Mouse (Mus musculus): Measurements from ENCODE around the gene Sowahb. TPM values are rescaled to one million over a fixed set of nuclear protein-coding genes. Genes with fewer than 3 reads are reported as not detected.
"Not testable (repeated sequence)": the region's sequence is repeated elsewhere in the genome, so short reads cannot be mapped to it uniquely, and the experiment has no call there.

The Sowahb gene
- total RNA-seq, 2 experiments from 2014 or later: 0.06 to 0.13 TPM

DNA sequence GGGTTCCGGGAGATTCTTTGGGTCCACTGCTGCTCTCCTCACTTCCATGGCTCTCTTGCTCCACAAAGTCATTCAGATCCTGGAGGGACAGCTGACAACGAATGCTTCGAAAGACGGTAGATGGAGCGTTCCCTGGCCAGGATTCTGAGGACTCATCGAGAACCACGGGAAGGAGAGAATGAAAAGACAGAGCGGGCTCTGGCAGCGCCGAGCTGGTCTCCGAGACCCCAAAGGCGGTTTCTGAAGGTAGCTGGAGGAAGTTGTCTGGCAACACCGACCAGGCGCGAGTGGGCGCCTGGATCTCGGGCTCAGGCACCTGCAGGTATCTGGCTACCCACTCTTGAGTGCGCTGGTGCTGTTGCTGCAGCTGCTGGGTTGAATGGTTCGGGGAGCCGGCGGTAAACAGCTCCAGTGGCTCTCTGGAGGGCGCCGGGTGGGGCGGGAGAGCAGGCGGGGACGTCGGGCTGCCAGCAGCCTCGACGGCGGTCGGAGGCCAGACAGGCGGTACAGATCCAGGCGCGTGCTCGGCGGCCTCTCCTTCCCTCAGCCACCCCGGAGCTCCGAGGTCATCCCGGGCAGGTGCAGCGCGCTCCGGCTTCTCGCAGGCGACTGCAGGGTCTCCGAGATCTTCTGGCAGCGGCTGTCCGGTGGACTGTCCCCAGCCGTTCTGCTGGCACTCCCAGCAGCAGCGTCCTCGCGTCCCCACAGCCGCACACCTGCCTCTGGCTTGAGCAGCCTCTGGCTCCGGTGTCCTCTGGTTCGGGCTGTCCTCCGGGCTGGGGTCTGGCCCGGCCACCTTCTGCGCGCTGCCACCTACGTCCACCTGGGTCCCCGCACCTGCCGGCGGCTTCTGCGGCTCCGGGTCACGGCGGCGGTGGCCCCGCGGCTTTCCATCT is 886 bp downstream of the Sowahb start:
- DNase-seq (ENCODE audit: low spot score in 2 of 2): no peak

DNA sequence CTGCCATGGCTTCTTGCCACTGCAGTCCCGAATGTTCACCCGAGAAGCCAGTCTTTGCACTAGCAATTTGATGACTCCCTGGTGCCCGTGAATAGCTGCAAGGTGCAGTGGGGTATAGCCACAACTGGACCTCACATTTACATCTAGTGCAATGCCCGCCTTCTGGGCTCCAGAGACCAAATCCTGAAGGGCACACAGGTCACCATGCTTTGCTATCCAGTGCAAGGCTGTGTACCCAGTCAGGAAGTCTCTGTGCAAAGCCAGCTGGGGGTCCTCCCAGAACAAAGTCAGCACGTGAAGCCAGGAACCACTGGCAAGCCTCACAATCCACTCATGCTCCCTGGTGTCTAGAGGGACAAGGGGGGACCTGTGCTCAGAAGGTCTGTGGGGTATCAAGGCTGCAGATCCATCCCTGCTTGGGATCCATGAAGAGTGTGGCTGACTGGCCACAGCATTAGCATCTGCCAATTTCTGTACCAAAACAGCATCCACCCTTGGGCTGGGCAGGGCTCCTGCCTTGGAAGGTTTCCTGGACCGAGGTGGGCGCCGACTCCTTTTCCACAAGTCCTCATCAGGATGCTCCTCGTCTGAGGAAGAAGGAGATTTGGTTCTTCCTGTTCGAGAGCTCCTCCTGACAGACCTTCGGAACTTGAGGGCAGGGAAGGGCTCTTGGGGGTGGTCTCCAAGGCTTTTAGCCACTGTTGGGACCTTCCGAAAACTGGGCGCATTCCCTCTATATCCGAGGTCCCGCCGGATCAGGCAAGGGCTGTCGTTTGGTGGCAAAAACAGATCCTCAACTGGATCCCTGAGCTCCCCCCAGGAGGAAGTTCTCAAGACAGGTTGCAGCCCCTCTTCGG is 1.8 kb downstream of the Sowahb start:
- DNase-seq (ENCODE audit: low spot score in 2 of 2): no peak

DNA sequence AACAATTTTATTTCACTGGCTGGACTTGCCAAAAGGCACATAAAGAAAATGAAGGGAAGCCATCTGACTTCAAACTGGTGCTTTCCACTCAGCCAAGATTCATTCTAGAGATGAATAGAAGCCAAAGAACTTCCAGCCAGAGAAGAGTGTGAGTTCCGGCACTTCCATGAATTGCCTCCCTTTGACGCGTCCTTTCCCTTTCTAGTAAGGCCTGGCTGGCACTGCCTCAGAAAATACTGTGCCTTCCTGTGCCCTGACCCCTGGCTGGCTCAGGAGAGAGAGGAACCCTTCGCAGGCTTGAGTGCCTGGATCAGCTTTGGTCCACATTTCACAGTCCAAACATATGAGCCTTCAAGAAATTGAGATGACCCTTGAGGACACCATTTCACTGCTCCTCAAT is 2.8 kb downstream of the Sowahb start:
- DNase-seq (ENCODE audit: low spot score in 2 of 2): no peak

DNA sequence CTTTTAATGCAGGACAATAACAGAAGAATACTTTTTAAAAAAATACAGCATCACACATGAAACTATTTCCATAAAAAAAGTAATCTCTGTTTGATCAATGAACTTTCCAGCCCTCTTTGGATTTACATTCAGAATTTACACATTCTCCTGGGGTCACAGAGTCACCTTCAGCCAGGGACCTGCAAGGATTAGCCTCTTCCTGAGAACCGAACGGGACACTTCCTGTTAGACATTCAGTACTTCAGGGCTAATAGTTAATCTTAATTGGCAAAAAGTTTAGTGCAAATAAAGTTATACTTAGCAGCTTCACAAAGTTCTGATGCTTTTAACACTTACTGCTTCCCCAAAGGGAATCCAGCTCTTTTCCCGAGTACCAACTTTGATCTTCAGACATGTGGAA is 3.5 kb downstream of the Sowahb start:
- DNase-seq (ENCODE audit: low spot score in 2 of 2): no peak

DNA sequence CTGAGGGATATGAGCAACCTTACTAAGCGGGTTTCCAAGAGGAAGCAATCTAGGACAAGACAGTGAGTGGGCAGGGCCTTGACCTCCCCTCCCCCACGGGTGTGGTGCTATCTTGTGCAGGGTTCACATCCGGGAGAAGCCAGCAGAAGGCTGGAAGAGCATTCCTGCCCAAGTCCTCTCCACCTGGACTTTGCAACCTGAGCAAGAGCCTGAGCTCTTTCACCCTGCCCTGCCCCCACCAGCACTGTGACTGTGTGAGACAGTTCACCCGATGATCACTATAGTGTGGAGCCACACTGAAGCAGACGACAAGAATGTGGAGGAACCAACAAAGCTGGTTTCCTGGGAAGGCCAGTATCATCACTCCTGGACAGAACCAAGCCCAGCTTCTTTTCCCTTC is 4.7 kb downstream of the Sowahb start:
- no peak for DNase-seq (ENCODE audit: low spot score in 2 of 2)

DNA sequence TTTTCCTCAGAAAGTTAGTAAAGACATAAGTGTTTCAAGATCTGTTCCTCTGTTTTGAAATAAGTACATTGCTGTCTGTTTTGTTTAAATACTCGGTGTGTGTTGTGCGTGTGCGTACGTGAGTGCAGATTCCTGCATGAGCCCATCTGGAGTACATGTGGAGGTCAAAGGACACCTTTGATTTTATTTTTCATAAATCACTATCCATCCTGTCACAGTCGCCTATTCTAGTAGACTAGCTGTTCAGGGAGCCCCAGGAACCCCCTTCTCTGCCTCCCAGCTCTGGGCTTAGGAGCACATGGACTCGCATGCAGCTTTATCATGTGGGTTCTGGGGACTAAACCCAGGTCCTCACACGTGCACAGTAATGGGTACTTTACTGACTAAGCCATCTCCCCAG is 8.6 kb downstream of the Sowahb start:
- DNase-seq (ENCODE audit: low spot score in 2 of 2): no peak

DNA sequence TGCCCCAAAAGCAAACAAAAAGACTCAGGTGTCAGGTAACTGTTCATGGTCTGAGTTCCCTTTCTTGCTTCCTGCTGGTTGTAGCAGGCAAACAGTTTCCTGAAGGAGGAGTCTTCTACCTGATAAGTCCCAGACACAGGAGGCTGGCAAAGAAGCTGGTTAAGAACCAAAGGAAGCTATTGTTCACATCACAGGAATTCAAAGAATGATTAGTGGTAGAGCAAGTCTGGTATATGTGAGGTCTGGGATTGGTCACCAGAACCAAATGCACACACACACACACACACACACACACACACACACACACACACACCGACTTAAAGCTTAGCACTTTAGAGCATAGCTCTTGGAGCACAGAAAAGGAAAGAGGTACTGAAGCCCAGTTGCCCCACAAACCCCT is 9.5 kb downstream of the Sowahb start:
- no peak for DNase-seq (ENCODE audit: low spot score in 2 of 2)

DNA sequence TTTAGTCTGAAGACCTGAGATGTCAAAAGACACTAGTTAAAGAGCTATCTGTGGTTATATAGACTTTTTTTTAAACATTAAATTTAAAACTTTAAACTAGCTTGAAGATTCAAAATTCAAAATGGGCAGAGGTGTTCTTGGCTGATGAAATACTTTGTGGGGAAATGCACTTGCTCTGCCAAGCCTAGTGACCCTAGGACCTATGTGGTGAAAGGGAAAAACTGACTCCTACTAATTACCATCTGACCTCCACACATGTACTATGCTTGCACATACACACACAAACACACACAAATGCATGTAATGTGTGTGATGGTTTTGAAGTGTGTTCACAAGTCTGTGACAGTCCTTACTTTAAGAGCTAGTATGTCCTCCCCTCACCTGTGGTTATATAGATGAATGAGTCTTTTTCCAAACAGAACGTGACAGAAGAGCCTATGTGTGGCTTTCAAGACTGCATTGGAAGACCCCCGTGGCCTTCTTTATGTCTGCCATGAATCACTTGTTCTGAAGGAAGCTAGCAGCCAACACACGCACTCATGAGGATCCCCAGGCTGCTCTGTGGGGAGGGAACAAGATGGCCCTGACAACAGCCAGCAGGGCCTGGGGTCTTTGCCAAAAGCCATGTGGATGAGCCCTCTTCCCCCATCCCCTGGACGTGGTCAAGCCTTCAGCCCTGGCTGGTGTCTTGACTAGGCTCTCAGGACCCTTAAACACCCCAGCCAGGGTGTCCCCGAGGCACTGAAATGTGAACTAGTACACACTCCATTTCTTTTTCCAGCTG is 11.5 kb downstream of the Sowahb start:
- DNase-seq (ENCODE audit: low spot score in 2 of 2): no peak

DNA sequence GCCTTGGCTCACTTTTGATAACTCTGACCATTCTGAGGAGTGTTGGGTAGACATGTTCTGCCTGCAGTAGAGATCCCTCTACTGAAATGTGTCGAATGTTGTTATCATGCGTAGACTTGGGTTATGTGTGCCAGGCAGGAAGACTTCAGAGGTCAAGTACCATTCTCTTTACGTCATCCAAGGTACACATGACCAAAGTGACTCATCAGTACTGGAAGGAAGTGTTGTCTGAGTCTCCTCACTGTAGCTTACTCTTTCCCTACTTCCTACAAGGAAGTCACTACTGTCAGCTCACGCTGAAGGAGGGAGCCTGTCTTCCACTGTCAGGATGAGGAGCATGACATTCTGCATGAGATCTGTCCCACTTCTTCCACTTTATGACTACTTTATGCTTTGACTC is 12.2 kb downstream of the Sowahb start:
- no peak for DNase-seq (ENCODE audit: low spot score in 2 of 2)

DNA sequence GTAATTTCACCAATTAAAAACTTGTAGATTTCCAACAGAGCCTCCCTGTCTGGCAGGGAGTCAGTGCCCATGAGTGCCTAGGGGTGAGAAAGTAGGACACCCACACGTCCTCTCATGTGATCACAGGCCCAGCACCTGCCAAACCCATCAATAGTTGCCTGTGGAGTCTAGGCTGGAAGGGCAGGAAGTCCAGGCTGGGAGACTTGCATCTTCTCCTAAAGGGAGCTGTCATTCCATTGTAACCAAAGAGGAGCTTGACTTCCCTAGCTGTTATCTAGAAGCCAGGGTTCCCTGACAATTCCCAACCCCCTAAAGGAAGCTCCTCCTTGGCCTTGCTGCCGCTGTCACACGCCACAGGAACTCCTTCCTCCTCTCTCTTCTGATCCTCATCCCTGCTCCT is 14.0 kb downstream of the Sowahb start:
- DNase-seq (ENCODE audit: low spot score in 2 of 2): no peak

DNA sequence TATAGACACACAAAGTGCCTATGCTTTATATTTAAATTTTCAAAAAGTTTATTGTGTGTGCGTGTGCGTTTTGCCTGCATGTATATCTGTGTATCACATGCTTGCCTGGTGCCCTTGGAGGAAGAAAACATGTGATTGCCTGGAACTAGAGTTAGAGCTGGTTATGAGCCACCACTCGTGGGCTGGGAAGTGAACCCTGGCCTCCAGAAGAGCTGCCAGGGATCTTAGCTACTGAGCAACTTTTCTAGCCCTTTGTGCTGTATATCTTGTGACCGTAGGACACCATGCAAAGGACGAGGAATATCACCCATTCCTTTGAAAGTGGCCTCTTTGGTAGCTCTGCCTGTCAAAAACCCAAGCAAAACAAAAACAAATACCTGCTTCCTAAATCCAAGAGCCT is 14.4 kb downstream of the Sowahb start:
- DNase-seq (ENCODE audit: low spot score in 2 of 2): no peak

DNA sequence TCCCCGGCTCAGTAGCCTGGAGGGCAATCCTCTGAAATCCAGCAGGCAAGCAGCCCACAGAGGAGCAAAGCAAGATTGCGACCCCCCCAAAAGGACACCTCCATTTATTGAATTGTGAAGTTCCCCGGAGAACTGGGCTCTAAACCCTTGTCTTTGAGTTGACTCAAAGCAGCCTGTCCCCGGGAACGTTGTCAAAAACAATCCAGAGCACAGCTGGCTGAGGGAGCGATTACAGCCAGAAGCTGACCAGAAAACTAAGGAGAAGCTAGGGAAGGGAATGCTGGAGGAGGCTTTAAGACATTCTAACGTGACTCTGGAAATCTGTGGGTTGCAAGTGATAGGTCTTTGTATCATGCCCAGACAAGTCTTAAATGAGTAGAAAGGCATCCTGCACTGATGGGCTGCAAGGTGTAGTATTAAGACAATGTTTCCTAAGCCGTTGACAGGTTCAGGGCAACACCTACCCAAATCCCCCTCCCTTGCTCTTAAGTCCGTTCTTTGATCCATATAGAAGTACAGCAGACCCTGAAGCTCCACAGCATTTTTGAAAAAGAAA is 17.6 kb downstream of the Sowahb start:
- DNase-seq (ENCODE audit: low spot score in 2 of 2): no peak

DNA sequence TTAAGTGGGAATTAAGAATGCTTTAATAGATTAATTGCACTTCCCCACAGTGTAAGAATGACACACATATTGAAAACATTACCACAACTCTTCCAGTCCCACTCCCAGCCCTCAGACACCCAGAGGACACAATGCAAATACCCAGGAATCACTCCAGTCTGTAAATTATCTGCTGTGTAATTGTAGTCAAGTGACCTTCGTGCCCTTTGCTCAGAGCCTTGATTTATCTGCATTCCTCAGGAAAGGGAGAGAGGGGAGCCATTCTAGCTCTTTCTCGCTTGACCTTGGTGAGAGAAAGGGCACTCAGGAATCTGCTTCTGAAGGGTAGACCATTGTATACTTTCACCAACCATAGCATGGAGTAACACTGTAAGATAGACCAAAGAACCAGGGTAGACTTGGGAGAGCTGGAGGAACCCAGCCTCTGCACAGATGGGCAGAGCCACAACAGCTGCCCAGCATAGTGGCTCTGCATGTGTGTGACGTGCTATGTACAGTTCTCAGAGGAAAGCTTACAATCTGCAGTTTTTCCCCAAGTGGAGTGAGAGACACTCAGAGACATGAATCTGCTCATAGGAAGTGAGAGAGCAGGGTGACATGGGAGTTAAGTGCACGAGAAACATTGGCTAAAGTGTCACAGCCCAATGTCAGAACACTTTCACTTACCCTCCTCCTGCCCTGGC is 18.2 kb downstream of the Sowahb start:
- no peak for DNase-seq (ENCODE audit: low spot score in 2 of 2)

DNA sequence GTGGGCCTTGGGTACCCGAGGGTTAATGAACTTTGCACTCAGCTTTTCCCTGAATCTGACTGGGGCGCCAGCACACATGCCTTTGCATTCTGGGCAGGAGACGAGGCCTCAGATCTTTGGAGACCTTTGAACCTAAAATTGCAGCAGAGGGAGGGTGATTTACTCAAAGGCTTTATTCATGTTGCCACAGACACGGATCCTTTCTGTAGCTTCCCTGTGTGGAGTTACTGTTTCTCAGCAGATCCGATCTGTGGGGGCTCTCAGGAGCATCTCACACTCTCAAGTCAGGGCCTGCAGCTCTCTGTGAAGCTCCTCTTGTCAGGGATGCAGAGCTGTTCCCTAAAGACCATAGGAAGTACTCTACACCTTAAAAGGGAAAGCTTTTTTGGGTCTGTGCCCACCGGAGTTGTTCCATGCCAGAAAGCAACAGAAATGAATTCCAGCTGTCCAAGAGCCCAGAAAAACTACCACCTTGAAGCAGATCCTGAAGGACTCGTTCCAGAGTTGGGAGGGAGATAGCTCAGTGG is 20.0 kb downstream of the Sowahb start:
- DNase-seq (ENCODE audit: low spot score in 2 of 2): no peak

DNA sequence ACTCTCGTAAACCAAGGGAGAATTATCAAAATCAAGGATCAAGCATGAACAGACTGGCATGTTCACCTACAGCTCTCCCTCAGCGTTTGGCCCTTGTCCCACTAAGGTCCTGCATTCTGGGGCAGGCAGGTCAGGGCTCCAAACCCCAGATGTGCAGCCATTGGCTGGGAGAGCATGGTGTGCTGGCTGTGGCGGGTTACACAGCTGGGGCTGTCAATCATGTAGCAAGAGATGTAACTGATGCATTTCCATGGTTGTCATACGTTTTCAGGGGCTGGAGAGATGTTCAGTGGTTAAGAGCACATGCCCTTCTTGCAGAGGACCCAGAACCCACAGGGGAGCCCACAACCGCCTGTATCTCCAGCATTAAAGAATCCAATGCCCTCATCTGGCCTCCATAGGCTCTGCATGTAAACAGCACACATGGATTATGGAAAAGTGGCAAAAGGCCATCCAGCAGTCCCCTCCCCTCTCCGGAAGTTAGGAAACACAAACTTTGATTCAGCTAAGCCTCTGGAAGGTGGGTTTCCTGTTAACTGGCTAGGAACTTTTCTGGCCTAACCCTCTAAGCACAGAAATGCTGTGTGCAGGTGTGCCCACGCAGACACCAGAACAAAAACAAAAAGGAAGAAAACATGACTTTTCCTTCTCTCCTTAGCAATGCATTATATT is 22.6 kb downstream of the Sowahb start:
- DNase-seq (ENCODE audit: low spot score in 2 of 2): no peak

DNA sequence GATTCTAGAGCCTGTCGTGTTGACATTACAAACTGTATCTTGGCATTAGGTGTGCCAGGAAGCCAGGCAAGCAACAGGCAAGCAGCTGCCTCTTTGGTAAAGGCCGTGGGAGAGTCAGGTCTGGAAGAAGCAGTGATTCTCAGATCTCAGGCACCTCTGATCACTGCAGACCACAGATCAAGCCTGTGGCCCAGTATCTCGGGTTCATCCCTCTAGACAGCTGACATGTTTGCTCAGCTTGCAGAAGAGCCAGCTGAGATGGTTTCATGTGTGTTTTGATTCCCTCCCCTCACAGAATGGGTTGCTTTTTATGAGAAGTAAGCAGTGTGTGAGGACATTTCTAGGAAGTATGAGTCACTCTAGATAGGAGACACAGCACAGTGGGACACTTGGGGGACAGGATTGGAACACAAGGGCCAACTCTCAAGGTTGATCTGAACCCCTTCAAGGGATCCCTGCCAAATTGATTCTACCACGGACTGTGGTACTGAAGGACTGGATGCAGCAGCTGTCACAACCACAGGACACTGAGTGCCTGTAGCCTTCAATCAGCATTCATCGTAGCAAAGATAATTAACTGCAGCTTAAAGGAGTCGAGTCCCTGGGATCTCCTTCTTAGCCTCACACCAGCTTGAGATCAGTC is 24.7 kb downstream of the Sowahb start:
- no peak for DNase-seq (ENCODE audit: low spot score in 2 of 2)

DNA sequence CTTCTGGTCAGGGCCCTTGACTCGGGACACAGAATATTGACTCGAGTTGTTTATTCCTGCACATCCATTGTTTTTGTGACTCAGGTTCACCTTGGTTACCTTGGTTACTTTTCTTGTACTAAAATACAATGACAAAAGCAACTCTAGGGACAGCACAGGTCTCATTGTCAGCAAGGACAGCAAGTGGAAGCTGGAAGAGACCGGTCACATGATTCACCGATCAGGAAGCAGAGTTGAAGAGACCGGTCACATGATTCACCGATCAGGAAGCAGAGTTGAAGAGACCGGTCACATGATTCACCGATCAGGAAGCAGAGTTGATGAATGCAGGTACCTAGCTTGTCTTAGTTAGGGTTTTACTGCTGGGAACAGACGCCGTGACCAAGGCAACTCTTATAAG is 25.6 kb downstream of the Sowahb start:
- not testable (repeated sequence) for DNase-seq (ENCODE audit: low spot score in 2 of 2)

DNA sequence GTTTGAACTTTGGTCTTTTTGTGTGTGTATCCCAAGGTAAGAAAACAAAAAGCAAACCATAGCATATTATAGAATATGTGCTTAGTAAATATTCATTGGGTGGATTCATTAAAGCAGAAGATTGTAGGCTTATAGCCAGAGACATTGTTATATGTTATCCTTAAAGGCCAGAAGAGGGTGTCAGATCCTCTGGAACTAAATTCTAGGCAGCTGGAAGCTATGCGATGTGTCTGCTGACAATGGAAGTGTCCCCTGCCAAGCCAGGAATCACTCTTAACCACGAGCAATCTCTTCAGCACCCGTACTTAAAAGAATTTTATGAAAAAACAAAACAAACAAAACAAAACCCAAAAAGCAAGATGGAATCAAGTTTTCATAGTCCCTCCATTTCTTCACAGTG is 27.1 kb downstream of the Sowahb start:
- no peak for DNase-seq (ENCODE audit: low spot score in 2 of 2)

DNA sequence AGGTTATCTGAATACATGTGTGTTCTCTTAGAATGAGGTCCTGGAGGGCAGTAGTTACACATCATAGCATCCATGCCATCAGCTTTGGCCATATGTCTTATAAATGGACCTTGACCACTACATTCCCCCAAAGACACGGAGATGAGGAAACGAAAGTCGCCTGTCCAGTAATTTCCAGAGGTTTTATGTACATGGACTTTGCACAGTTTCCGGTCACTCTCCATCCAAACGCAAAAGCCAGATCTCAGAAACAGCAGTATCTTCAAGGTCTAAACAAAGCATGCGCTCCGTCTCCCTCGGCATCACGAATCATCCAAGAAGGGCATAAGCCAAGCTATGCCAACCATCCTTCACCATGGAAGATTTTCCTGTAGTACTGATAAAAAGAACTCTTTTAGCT is 36.6 kb downstream of the Sowahb start:
- DNase-seq (ENCODE audit: low spot score in 2 of 2): no peak

All from adrenal gland, adult 18-20 months (tissue).